Mouse (Mus musculus): ENCODE measurements at regions not wholly inside any gene's neighbourhood (a gene's known extent, or its start where the extent isn't known, plus 50 kb on each side); places are given as distances from the start of the nearest gene placed in this dataset.

- no peak overlapping the region for H3K27ac ChIP-seq (ENCODE audit: low read depth)
- H3K4me2 ChIP-seq (ENCODE audit: low read depth, low read length), result no peak overlapping the region
- WGBS (ENCODE audit: insufficient replicate concordance), result 85% methylated on average over 8 of the region's 8 CpGs
- no peak for TF ChIP-seq CTCF (IDR thresholded peaks at IDR 0.05; ENCODE audit: low read depth)
- TF ChIP-seq EP300 (IDR thresholded peaks at IDR 0.05; ENCODE audit: low read depth), result no peak
- DNase-seq (no peak), ATAC-seq (no peak)
- H3K27me3 ChIP-seq (ENCODE audit: insufficient read depth, low read length), result no peaks in the 10 kb centered on the region
- no peaks in the 10 kb centered on the region for H3K9me3 ChIP-seq (ENCODE audit: low read length)
- H3K36me3 ChIP-seq (replicated peaks; ENCODE audit: insufficient read depth, low read length), result no peaks in the 10 kb centered on the region
- no peak overlapping the region for H3K9ac ChIP-seq (replicated peaks)
- no peak overlapping the region for H3K4me3 ChIP-seq (ENCODE audit: low read depth, low read length)
- no peaks in the 10 kb centered on the region for H3K4me1 ChIP-seq (ENCODE audit: insufficient read depth)
Measured at GRCm38 (mm10) chr4:84099071-84099470, 573.7 kb downstream of the Ccdc171 start.

GRCm38 (mm10) chr4:84101923-84102322 lies 573.2 kb downstream of the Bnc2 start:
- ATAC-seq (no peak), DNase-seq (no peak)
- H3K4me1 ChIP-seq (ENCODE audit: insufficient read depth), result no peaks in the 10 kb centered on the region
- no peak overlapping the region for H3K9ac ChIP-seq (replicated peaks)
- 86% methylated on average over 5 of the region's 6 CpGs for WGBS (ENCODE audit: insufficient replicate concordance)
- H3K9me3 ChIP-seq (ENCODE audit: low read length), result no peaks in the 10 kb centered on the region
- H3K4me2 ChIP-seq (ENCODE audit: low read depth, low read length), result no peak overlapping the region
- no peaks in the 10 kb centered on the region for H3K36me3 ChIP-seq (replicated peaks; ENCODE audit: insufficient read depth, low read length)
- TF ChIP-seq CTCF (IDR thresholded peaks at IDR 0.05; ENCODE audit: low read depth) (no peak), EP300 (IDR thresholded peaks at IDR 0.05; ENCODE audit: low read depth) (no peak)
- H3K4me3 ChIP-seq (ENCODE audit: low read depth, low read length), result no peak overlapping the region
- H3K27me3 ChIP-seq (ENCODE audit: insufficient read depth, low read length), result no peaks in the 10 kb centered on the region
- no peak overlapping the region for H3K27ac ChIP-seq (ENCODE audit: low read depth)

- H3K27ac ChIP-seq (ENCODE audit: low read depth), result no peak overlapping the region
- no peak for ATAC-seq
- WGBS (ENCODE audit: insufficient replicate concordance), result 62% methylated on average over 11 of the region's 11 CpGs
- H3K27me3 ChIP-seq (ENCODE audit: insufficient read depth, low read length), result no peaks in the 10 kb centered on the region
- H3K4me3 ChIP-seq (ENCODE audit: low read depth, low read length), result no peak overlapping the region
- no peaks in the 10 kb centered on the region for H3K9me3 ChIP-seq (ENCODE audit: low read length)
- no peak overlapping the region for H3K9ac ChIP-seq (replicated peaks)
- H3K4me1 ChIP-seq (ENCODE audit: insufficient read depth), result no peaks in the 10 kb centered on the region
- TF ChIP-seq CTCF (IDR thresholded peaks at IDR 0.05; ENCODE audit: low read depth), result no peak
- TF ChIP-seq EP300 (IDR thresholded peaks at IDR 0.05; ENCODE audit: low read depth), result no peak
- no peak for DNase-seq
- H3K36me3 ChIP-seq (replicated peaks; ENCODE audit: insufficient read depth, low read length), result no peaks in the 10 kb centered on the region
- H3K4me2 ChIP-seq (ENCODE audit: low read depth, low read length), result no peak overlapping the region
Measured at GRCm38 (mm10) chr4:84102736-84103135, 572.3 kb downstream of the Bnc2 start.

GRCm38 (mm10) chr4:84108592-84108991 lies 566.5 kb downstream of the Bnc2 start:
- DNase-seq, result no peak
- WGBS (ENCODE audit: insufficient replicate concordance), result 58% methylated on average over 6 of the region's 6 CpGs
- peaks cover 3% of the 10 kb centered on the region; the same call in 1 of the 2 replicates for H3K4me1 ChIP-seq (ENCODE audit: insufficient read depth)

GRCm38 (mm10) chr4:84109771-84110503 lies 565.1 kb downstream of the Bnc2 start:
- Histone ChIP-seq H3K4me1 (ENCODE audit: insufficient read depth) (peaks cover 3% of the 10 kb centered on the region; the same call in 1 of the 2 replicates), H3K4me2 (ENCODE audit: low read depth, low read length) (no peak overlapping the region), H3K27me3 (ENCODE audit: insufficient read depth, low read length) (no peaks in the 10 kb centered on the region), H3K9me3 (ENCODE audit: low read length) (no peaks in the 10 kb centered on the region), H3K27ac (ENCODE audit: low read depth) (no peak overlapping the region), H3K36me3 (replicated peaks; ENCODE audit: insufficient read depth, low read length) (no peaks in the 10 kb centered on the region), H3K9ac (replicated peaks) (no peak overlapping the region), H3K4me3 (ENCODE audit: low read depth, low read length) (no peak overlapping the region)
- 38% methylated on average over 12 of the region's 12 CpGs for WGBS (ENCODE audit: insufficient replicate concordance)
- TF ChIP-seq EP300 (IDR thresholded peaks at IDR 0.05; ENCODE audit: low read depth), result no peak
- no peak for TF ChIP-seq CTCF (IDR thresholded peaks at IDR 0.05; ENCODE audit: low read depth)
- no peak for DNase-seq
- ATAC-seq, result no peak

More at GRCm38 (mm10) chr4:84108592-84108991, 566.5 kb downstream of the Bnc2 start:
- Histone ChIP-seq H3K36me3 (replicated peaks; ENCODE audit: insufficient read depth, low read length) (no peaks in the 10 kb centered on the region), H3K9ac (replicated peaks) (no peak overlapping the region), H3K9me3 (ENCODE audit: low read length) (no peaks in the 10 kb centered on the region), H3K27me3 (ENCODE audit: insufficient read depth, low read length) (no peaks in the 10 kb centered on the region), H3K4me2 (ENCODE audit: low read depth, low read length) (no peak overlapping the region), H3K27ac (ENCODE audit: low read depth) (no peak overlapping the region), H3K4me3 (ENCODE audit: low read depth, low read length) (no peak overlapping the region)
- TF ChIP-seq EP300 (IDR thresholded peaks at IDR 0.05; ENCODE audit: low read depth), result no peak
- no peak for TF ChIP-seq CTCF (IDR thresholded peaks at IDR 0.05; ENCODE audit: low read depth)
- ATAC-seq, result no peak

- DNase-seq (no peak), ATAC-seq (no peak)
- Histone ChIP-seq H3K4me3 (ENCODE audit: low read depth, low read length) (no peak overlapping the region), H3K9me3 (ENCODE audit: low read length) (no peaks in the 10 kb centered on the region), H3K4me1 (ENCODE audit: insufficient read depth) (peaks cover 3% of the 10 kb centered on the region; the same call in 1 of the 2 replicates), H3K27ac (ENCODE audit: low read depth) (no peak overlapping the region), H3K4me2 (ENCODE audit: low read depth, low read length) (no peak overlapping the region), H3K36me3 (replicated peaks; ENCODE audit: insufficient read depth, low read length) (no peaks in the 10 kb centered on the region), H3K9ac (replicated peaks) (no peak overlapping the region), H3K27me3 (ENCODE audit: insufficient read depth, low read length) (no peaks in the 10 kb centered on the region)
- WGBS (ENCODE audit: insufficient replicate concordance), result 71% methylated on average over 10 of the region's 10 CpGs
- no peak for TF ChIP-seq EP300 (IDR thresholded peaks at IDR 0.05; ENCODE audit: low read depth)
- no peak for TF ChIP-seq CTCF (IDR thresholded peaks at IDR 0.05; ENCODE audit: low read depth)
Measured at GRCm38 (mm10) chr4:84114162-84115040, 560.7 kb downstream of the Bnc2 start.

Measured in liver, postnatal 0 days (tissue).